Mouse (Mus musculus) cerebellum, adult 9-11 months (tissue): ENCODE data around the gene Wdr34.

Experiments
- DNase-seq: peaks from one replicate; pipeline ENCODE4 v3.0.0; 2022

Wdr34 gene

GRCm38 (mm10) chr2:30048699-30049388 is at the start of gene Wdr34:
TSS of gene Wdr34 (minus strand) at chr2:30048881.
- peak; percentile 96 for DNase-seq

DNA sequence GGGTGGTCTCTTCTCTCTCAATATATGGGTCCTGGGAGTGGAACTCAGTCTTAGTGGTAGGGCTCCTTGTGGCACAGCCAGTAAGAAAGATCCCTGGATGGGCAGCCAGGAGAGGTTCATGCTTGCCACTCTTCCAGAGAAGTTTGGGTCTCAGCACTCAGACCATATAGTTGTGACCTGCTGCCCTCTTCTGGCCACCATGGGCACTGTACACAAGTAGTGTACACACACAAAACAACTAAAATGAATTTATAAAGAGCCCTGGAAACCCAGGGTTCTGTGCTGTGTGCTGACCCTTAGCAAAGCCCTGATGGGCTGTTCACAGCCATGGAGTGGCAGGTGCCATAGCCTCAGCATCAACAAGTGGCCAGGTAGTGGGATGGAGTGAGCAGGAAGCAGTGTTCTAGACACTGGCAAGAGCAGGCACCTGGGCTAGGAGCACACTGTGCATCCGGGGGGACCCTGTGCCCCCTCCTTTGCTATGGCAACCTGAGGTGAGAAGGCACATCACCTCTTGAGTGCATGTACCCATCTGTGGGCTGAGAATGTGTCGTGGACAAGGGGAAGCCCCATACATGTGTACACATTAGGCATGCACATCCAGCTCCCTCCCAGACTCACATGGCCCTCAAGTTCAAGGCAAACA is 47.3 kb upstream of the Wdr34 start:
- no peak for DNase-seq

- no peak for DNase-seq
Observed at GRCm38 (mm10) chr2:30094208-30094588, 45.5 kb upstream of the Wdr34 start.

DNA sequence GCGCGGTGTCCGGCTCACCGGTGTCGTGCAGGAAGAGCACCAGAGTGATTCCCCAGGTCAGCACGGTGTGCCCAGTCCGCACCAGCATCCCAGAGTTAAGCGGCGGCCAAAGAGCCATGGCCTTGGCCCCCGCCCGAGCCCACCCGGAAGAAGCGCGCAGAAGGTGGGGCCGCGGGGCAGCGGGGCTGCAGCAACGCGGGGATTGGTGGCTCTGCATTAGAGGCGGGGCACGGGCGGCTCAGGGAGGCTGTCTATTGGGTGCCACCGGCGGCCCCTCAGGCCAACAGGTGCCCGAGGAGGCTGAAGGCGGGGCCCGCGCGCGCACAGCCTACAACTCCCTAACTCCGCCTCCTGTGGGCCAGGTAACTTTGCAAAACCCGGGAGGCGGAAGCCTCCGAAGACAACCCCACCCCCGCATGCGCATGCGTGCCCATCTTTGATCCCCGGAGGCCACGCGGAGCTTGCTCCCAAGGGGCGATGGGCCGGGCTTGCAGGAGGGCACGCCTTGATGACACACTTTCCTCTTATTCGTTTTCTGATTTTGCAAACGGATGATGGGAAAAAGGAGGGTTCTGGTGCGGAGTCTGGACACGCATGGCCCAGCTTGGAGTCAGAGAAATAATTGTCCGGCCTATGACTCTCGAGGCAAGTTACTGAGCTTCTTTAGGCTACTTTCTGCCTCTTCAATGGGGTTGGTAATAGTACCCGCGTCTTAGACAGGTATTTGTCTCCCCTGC is 45.0 kb upstream of the Wdr34 start, which contains the start of gene Zdhhc12:
Gene Zdhhc12 (minus strand): TSS at position 178 of the 737 bp plus-strand sequence.
- DNase-seq, result peak; percentile 95

DNA sequence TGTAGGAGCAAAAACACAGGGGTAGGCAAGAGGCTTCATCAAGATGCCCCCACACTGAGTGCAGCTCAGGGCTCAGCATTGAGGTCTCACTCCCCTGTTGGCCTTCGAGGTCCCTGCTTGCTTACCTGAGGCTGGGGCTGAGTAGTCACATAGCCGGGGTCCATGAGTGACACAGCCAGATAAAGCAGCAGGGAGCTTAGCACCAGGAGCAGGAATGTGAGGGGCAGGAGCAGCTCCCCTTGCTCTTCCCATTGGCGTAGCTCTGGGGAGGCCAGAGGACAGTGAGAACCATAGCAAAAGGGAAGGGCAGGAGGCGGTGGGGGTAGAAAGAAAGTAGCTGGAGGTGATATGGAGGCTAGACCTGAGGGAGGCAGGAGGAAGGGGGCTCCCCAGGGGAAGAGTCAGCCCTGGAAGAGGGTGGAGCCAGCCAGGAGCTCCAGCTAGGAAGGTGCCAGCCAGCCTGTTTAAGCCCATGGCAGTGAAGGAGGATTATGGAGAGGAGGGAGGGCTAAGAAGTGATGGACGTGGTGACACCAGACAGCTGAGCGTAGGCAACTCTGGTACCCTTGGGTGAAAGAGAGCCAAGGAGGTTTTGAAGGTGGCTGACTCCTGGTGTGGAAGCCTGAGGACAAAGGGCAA is 43.7 kb upstream of the Wdr34 start:
- no peak for DNase-seq

GRCm38 (mm10) chr2:30091521-30091920 is 42.8 kb upstream of the Wdr34 start:
- no peak for DNase-seq

- no peak for DNase-seq
Observed at GRCm38 (mm10) chr2:30087310-30087709, 38.6 kb upstream of the Wdr34 start.

GRCm38 (mm10) chr2:30084632-30085031 is 36.0 kb upstream of the Wdr34 start:
- no peak for DNase-seq

- DNase-seq, result no peak
Observed at GRCm38 (mm10) chr2:30084113-30084512, 35.4 kb upstream of the Wdr34 start.

- no peak for DNase-seq
Observed at GRCm38 (mm10) chr2:30080181-30080800, 31.6 kb upstream of the Wdr34 start.

GRCm38 (mm10) chr2:30078760-30079159 is 30.1 kb upstream of the Wdr34 start:
- DNase-seq, result no peak

GRCm38 (mm10) chr2:30078349-30078712 is 29.6 kb upstream of the Wdr34 start:
- DNase-seq, result no peak

GRCm38 (mm10) chr2:30077502-30078348 is 29.0 kb upstream of the Wdr34 start, which contains the start of gene Pkn3:
TSS of gene Pkn3 (plus strand) at chr2:30077684.
- DNase-seq, result peak; percentile 73

GRCm38 (mm10) chr2:30076959-30077358 is 28.3 kb upstream of the Wdr34 start:
- DNase-seq, result no peak

DNA sequence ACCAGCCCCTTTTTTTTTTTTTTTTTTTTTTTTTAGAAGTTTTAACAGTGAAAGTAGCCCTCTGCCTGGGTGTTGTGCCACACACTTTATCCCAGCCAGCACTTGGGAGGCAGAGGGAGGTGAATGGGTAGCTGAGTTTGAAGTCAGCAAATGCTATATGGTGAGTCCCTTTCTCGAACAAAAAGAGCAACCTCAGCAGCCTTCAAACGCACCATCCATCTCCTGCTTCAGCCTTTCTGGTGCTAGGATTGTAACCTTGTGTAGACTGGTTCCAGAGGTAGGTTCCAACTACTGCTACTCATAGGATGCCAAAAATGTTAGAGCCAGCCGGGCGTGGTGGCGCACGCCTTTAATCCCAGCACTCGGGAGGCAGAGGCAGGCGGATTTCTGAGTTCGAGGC is 27.8 kb upstream of the Wdr34 start:
- no peak for DNase-seq

DNA sequence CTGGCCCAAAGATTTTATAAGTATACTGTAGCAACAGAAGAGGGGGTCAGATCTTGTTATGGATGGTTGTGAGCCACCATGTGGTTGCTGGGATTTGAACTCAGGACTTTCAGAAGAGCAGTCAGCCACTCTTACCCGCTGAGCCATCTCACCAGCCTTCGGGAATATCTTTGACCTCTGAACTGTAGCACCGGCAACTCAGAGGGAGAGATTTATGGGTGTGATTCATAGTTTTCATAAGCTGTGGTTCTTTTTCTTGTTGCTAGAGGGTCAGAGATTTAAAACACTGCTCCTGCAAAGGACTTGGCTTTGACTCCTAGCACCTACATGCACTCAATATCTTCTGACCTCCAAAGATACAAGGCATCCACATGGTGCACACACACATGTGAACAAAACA is 26.9 kb upstream of the Wdr34 start:
- no peak for DNase-seq

- DNase-seq, result no peak
Observed at GRCm38 (mm10) chr2:30073285-30073684, 24.6 kb upstream of the Wdr34 start.

- DNase-seq, result no peak
Observed at GRCm38 (mm10) chr2:30072875-30073274, 24.2 kb upstream of the Wdr34 start.

DNA sequence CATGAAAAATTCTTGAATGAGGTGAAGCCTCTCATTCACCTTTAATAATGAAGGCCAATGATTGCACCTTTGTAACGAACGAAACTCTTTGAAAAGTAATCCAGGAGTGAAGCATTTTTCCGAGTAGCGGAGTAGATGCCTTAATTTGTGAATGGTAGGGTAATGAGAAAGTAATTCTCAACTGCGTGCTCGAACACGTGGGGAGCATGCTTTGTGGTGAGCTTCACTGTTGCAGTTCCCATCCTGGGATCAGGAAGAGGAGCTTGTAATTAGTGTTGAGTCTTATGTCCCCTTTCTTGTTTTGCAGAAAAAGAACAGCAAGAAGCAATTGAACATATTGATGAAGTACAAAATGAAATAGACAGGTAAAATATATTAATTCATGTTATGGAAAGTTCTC is 19.3 kb upstream of the Wdr34 start:
- DNase-seq, result no peak

DNA sequence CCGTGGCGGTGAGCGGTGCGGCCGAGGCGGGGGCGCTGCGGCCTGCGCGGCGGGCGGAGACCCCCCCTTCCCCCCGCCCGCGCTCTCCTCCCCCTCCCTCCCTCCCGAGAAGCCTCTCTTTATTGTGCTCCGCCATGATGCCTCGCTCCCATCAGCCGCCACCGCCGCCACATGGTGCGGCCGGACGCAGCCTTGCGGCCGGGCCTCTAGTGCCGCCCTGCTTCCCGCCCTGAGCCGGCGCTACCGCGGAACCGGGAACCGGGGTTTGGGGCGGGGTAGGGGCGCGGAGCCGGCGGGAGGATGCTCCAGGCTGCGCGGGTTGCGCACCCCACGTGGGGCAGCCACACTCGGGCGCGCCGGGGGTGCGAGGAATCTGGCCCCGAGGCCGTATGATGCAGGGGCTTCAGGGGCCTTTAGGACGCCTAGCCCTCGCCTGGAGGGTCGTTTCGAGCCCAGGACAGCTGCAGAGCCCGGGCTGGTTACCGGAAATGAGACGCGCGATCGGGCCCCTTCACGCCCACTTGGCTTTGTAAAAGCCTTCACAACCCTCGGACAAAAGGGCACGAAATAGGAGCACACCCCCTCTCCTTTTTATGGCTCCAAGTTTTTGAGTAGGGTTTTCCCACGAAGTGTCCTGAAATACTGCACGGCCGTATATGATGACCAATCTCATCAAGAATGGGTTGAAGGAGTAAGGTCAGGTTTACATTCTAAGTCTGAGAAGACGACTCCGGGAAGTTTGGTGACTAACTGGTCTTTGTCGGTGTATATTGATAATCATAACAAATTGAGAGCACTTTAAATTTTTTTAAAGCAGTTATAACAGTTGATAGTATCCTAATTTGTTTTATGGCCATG is 18.6 kb upstream of the Wdr34 start:
- DNase-seq, result peak; percentile 67
